Mouse (Mus musculus): ENCODE measurements around the gene Agrp.
A peak's percentile ranks its signal among the peaks of the same experiment; 100 is the strongest.
"Not testable (repeated sequence)": the region's sequence is repeated elsewhere in the genome, so short reads cannot be mapped to it uniquely, and the experiment has no call there.

The Agrp gene

DNA sequence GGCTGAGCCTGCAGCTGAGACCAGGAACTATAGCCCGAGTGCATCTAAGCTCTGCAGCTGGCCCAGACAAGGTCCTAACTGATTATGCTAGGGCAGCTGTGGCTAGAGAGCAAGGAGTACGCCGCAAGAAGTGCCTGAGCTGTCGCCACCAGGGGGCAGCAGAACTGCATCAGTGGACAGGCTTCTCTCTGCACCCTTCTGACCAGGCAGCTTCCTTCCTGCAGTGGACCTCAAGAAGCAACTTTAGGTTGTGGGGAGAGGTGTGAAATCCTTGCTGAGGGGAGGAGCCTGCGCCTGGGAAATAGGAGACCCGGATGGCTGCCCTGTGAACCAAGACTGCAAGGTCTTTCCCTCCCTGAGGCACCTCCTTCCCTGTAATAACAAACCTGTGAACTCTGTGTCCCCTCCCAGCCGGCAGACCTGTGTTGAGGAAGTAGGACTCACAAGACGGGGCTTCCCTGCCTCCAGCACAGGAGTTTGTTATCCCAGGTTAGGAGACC, 14.7 kb downstream of the Agrp start:
- ATAC-seq (ENCODE audit: low TSS enrichment), result peak; percentile 53

DNA sequence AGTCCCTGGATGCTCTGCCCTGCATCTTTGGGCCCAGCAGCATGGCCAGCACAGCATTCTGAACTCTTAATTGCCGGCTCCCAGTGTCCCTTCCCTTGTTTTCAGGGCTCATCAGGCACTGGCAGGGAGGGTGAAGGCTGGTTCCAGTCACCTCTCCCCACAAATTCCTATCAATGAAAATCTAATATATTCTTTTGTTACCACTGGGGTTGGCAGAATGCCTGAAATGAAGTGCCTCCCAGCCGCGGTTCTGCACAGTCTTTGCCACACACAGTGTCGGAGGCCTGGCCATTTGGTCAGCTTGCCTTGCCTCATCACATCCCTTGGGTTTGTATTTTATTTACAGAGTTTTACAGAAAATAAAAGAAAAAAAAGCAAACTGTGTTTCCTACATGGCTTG, 15.4 kb downstream of the Agrp start:
- no peak for ATAC-seq (ENCODE audit: low TSS enrichment)

DNA sequence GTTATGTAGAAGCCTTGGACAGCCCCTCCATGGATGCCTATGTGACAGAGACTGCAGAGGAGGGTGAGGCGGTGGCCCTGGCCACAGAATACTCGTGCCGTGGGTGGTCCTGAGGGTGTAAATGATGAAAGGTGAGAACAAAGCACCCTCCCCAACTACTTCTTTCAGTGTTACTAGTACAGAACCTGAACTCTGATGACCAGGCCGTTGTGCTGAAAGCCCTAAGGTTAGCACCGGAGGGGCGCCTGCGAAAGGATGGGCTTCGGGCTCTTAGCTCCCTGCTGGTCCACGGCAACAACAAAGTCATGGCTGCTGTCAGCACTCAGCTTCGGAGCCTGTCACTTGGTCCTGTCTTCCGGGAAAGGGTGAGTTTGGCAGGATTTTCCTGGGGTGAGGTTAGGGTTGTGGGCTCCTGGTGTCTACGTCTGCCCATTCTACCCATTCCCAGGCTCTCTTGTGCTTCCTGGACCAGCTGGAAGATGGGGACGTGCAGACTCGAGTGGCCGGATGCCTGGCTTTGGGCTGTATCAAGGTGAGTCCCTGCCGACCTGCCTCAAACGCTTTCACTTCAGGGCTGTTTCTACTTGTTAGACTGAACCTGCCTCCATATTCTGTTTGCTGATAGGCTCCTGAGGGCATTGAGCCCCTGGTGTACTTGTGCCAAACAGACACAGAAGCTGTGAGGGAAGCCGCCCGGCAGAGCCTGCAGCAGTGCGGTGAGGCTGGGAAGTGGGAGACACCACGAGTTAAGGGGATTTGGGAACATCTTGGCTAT, 16.1 kb downstream of the Agrp start:
- no peak for ATAC-seq (ENCODE audit: low TSS enrichment)

- ATAC-seq (ENCODE audit: low TSS enrichment), result no peak
Measured at GRCm38 (mm10) chr8:105620211-105620610, 17.0 kb downstream of the Agrp start.

- no peak for ATAC-seq (ENCODE audit: low TSS enrichment)
Measured at GRCm38 (mm10) chr8:105618892-105619591, 18.2 kb downstream of the Agrp start.

- ATAC-seq (ENCODE audit: low TSS enrichment), result no peak
Measured at GRCm38 (mm10) chr8:105618279-105618634, 18.9 kb downstream of the Agrp start.

GRCm38 (mm10) chr8:105617451-105618278, 19.5 kb downstream of the Agrp start:
- no peak for ATAC-seq (ENCODE audit: low TSS enrichment)

- peak; percentile 56 for ATAC-seq (ENCODE audit: low TSS enrichment)
Measured at GRCm38 (mm10) chr8:105615942-105616341, 21.3 kb downstream of the Agrp start.

GRCm38 (mm10) chr8:105613830-105614511, 23.2 kb downstream of the Agrp start:
- no peak for ATAC-seq (ENCODE audit: low TSS enrichment)

- ATAC-seq (ENCODE audit: low TSS enrichment), result no peak
Measured at GRCm38 (mm10) chr8:105613037-105613436, 24.2 kb downstream of the Agrp start.

DNA sequence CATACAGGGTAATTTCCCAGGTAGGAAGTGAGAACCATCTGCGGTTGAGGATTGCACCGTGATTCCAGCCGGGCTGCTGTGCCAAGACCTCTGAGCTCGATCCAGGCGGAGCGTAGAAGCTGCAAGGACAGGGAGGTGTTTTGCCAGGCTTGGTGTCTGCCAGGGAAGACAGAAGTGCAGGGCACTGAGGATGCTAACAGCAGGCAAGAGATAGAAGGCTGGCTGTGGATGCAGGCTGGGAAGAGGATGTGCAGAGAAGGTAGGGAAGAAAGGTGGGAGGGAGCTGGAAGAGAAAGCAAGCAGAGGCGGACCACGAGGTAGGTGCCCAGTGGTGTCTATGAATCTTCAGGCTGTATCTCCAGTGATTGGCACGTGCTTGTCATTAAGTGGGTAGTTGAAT, 25.4 kb downstream of the Agrp start:
- ATAC-seq (ENCODE audit: low TSS enrichment), result peak; percentile 53

DNA sequence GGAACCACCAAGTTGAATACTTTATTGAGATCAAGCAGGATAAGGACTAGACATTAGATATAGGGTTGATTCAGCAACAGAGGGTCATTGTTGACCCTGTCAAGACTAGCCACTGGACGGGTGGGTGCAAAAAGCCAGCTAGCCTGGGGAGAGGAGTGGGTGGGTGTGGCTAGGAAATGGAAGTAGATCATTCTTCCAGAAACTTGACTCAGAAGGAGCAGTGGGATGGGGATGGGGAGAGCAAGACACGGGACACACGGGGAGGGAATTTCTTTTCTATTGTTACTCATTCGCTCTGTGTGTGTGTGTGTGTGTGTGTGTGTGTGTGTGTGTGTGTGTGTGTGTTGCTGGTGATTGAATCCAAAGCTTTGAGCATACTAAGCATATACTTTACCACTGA, 27.4 kb downstream of the Agrp start:
- ATAC-seq (ENCODE audit: low TSS enrichment), result no peak

GRCm38 (mm10) chr8:105609355-105609754, 27.8 kb downstream of the Agrp start:
- no peak for ATAC-seq (ENCODE audit: low TSS enrichment)

DNA sequence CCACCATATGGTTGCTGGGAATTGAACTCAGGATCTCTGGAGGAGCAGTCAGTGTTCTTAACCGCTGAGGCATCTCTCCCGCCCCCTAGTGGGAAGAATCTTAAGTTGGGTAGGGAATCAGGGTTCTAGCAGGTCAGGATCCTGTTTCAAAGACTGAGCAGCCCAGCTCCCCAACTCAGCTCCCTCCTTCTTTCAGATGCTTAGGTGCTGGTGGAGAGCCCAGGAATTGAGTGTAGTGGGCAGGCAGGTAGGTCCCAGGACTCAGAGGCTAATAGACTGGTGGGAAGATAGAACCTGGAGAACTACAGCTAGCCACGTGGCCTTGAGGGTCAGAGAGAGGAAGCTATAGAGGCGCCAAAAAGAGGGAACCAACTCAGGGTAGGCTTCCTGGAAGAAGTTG, 29.5 kb downstream of the Agrp start:
- ATAC-seq (ENCODE audit: low TSS enrichment), result no peak

- no peak for ATAC-seq (ENCODE audit: low TSS enrichment)
Measured at GRCm38 (mm10) chr8:105607062-105607461, 30.1 kb downstream of the Agrp start.

DNA sequence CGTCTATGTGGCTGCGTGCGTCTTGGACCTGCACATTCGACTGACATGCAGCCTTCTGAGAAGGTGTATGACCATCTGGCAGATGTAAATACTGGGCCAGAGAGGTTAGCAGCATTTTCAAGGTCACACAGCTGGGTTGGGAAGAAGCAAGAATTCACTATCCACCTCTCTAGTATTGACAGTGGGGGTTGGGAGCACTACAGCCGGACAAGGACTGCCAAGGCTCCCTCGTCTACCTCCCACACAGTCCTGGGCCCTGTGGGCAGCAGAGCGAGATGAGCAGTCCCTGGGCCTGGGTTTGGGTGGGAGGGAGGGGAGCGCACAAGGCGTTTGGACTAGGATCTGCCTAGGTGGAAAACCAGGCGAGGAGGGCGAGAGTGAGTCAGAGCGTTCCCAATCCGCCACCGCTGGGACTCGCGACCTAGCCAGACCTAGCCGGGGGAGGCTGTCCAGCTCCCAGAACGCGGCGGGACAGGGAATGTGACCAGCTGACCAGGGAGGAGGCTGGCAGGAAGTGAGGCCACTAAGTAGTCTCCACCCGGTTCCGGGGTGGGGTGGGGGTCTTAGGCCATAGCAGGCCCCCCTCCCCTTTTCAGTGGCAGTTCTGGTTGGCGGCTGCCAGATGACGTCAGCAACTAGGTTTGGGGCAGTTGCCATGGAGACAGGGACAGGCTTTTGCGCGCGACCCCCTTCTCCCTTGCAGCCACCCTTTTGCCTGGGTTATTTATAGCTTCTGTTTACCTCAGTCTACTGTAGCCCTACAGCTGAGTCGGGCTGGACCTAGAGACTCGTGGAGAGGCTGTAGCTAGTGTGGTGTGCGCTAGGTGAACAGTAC, 30.8 kb downstream of the Agrp start:
- peak; percentile 46 for ATAC-seq (ENCODE audit: low TSS enrichment)

DNA sequence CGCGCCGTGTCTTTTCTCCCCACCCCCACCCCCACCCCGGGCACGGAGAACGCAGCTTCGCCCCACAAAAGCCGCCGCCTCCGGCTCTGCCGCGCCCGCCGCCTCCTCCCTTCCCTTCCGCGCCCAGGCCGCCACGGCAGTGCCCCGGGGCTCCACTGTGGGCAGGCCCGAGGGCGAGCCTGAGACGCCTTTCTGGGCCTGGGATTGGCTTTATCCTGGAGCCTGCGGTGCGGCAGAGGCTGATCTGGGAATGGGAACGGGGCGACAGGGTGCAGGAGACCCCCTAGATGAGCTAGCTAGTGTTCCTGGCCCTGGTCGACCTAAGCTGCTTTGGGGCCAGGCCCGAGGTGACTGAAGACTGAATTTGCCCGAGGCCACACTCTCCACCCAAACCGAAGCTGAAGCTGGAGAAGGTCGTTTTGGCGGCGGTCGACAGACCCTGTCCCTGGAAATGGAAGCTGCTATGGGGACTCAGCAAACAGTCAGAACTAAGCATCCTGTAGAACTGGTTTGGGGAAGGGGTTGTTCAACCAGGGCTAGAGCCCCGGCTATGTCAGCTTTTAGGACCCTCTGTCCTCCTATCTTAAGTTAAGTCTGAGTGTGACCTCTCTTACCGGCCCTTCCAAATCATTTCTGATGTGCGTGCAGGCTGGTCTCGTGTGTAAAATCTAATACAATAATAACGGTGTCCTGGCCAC, 31.6 kb downstream of the Agrp start:
- peak; percentile 24 for ATAC-seq (ENCODE audit: low TSS enrichment)

- ATAC-seq (ENCODE audit: low TSS enrichment), result peak; percentile 66
Measured at GRCm38 (mm10) chr8:105604804-105605381, 32.3 kb downstream of the Agrp start, which contains the start of gene Ripor1. Gene Ripor1, plus strand, starts transcription at chr8:105605255.

- not testable (repeated sequence) for ATAC-seq (ENCODE audit: low TSS enrichment)
Measured at GRCm38 (mm10) chr8:105602540-105602939, 34.7 kb downstream of the Agrp start.

GRCm38 (mm10) chr8:105601301-105601700, 35.9 kb downstream of the Agrp start:
- no peak for ATAC-seq (ENCODE audit: low TSS enrichment)
